Mouse (Mus musculus) left cerebral cortex, postnatal 25 days (tissue): Measurements from ENCODE around the gene Rfc4. TPM values are rescaled to one million over a fixed set of nuclear protein-coding genes. Genes with fewer than 3 reads are reported as not detected.
A peak's percentile ranks its signal among the peaks of the same experiment; 100 is the strongest.

Experiments used
- DNase-seq, 2 experiments: peaks; one replicate each; pipeline ENCODE4 v3.0.0; 2022; ENCODE audit warnings: low spot score in 2 of 2, mixed read lengths in 1 of 2
- intact Hi-C: fragments of 180-260 bp; cut with DNase I; formaldehyde crosslinking; loops from one replicate; pipeline ENCODE4 v1.15.1; 2025
- total RNA-seq, 2 experiments: library from RNA; stranded (reverse); gene quantifications; 2 replicates each; pipeline ENCODE4 v1.2.3; 2021

Rfc4 gene
- total RNA-seq, 2 experiments from 2014 or later = 3.6 to 4.4 TPM

GRCm38 (mm10) chr16:23140911-23141310, 13.4 kb upstream of the Rfc4 start:
- DNase-seq = no peak

GRCm38 (mm10) chr16:23136406-23136970, 9.0 kb upstream of the Rfc4 start:
- intact Hi-C loops = no loop called here
- no peak for DNase-seq

More at GRCm38 (mm10) chr16:23140911-23141310, 13.4 kb upstream of the Rfc4 start:
- intact Hi-C loops = no loop called here

DNA sequence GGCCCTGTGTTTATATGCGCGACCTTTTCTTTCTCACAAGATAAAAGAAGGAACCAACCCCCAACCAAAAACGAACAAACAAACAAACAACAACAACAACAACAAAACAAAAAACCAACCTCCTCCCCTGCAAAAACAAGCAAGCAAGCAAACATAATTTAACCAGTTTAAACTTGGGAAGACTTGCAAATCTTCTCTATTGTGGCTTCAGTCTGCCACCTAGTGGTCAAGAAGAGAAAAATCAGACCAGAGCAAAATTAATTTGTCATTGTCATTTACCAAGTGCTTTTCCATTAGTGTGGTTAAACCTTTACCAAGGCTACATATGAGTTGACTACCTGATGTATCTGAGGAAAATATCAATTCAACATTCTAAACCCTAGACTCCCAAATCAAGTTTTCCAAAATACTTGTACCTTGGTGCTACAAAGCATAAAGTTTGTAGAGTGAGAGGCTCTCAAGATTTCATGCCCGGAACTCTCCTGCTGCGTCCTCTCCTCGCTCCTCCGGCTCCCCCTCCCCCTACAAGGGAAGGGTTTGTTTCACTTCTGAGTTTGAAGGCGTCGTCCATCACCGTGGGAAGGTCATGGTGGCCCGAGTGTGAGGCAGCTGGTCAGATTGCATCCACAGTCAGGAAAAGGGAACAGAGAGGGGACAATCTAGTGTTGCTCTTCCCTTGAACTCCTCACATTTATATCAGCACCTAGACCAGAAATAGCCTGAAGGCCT, 8.0 kb upstream of the Rfc4 start:
- DNase-seq = peak in 1 of 2 experiments; percentile 31
- intact Hi-C loops = loop anchor here (1.0 to 2.0 kb wide), 2 partner anchors 47 to 259 kb away; no protein-coding TSS in a partner anchor

- DNase-seq = no peak
- intact Hi-C loops = loop anchor here (5.0 kb wide), 1 partner anchor 565 kb away; no protein-coding TSS in a partner anchor
These were observed 4.8 kb upstream of the Rfc4 start for GRCm38 (mm10) chr16:23132336-23132735.

DNA sequence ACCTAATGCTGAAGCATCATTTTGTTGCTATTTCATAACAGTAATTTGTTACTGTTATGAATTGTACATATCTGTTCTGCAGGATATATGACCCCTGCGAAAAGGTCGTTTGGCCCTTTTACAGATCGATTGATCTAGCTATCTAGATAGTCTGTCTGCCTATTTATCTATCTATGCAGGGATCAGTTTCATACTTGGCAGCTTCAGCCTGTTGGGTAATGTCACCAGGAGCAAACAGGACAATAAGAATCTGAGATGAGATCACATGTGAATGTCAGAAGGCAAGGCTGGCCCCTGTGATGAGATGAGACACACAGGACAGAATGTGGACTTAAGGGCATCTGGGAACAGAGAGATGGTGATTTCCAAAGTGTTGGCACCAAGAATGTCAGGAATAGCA, 2.8 kb upstream of the Rfc4 start:
- intact Hi-C loops = loop anchor here (5.0 kb wide), 1 partner anchor 563 kb away; no protein-coding TSS in a partner anchor
- DNase-seq = no peak

DNA sequence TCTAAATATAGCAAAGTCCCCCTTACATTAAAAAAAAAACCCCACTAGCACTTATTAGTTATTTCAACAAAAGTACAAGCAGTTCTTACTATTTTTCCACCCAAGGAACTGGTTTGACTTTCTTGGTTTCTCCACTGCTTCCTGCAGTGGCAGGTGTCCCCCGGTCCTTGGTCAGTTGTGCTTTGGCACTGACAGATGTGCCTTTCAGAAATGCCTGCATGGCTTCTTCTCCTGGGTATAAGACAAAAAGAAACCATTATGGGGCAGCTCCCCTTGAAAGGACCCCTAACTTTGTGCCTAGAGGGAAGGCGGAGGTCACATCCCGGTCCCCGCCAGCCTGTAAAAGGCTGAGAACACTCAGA, 245 bp downstream of the Rfc4 start:
- DNase-seq = no peak
- intact Hi-C loops = loop anchor here (1.0 kb wide), 1 partner anchor 20 kb away; the partner anchor contains the start of gene Eif4a2

GRCm38 (mm10) chr16:23124398-23124797, 3.1 kb downstream of the Rfc4 start:
- intact Hi-C loops = no loop called here
- DNase-seq = no peak

GRCm38 (mm10) chr16:23123104-23123503, 4.4 kb downstream of the Rfc4 start:
- no peak for DNase-seq
- intact Hi-C loops = no loop called here

DNA sequence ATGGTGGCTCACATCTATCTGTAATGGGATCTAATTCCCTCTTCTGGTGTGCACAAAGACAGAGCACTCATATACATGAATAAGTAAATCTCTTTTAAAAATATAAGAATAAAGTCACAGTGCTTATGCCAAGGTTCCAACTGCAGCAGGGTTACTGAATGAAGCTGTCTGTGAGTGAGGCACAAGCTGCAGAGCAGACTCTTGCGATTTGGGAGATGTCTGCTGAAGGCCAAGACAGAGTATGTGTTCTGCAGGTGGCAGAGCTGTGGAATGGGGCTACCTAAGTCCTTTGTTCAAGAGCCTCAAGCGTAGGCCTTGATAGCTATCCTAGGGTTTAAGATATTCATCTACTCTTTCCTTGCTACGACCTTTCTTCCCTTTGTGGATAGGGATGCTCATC, 5.1 kb downstream of the Rfc4 start:
- no peak for DNase-seq
- intact Hi-C loops = no loop called here

DNA sequence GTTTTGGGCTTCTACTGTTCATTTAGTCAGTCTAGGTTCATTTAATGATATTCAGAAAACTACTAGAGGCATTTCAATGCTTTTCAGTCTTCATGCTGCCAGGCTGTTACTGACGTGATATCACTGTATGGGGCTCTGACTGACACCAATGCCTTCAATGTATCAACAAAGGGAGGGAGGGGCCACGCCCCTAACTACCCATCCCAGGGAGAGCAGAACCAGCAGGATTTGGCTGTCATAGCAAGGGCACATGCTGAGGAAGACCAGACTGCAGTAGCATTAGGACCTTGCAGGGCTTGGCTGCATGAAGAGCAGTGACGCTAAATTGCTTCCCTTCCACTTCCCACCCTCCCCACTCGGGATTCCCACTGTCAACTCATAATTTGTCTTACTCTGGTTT, 10.4 kb downstream of the Rfc4 start:
- intact Hi-C loops = no loop called here
- DNase-seq = no peak

DNA sequence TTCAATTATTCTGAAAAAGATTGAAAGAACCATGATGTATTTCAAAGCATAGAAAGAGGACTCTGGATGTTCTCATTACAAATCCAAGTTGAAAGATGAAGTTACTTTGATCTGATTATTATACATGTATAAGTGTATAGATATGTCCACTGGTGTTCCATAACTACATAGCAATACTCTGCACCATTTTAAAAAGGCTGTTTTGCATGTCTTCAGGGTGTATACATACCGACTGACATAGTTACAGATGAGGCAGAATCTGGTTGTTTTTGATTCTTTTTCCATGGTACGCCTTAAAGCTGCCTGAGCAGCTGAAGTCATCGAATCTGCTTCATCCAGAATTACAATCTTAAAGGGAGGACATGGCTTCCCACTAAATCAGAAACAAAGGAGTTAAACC, 12.1 kb downstream of the Rfc4 start:
- intact Hi-C loops = no loop called here
- no peak for DNase-seq

DNA sequence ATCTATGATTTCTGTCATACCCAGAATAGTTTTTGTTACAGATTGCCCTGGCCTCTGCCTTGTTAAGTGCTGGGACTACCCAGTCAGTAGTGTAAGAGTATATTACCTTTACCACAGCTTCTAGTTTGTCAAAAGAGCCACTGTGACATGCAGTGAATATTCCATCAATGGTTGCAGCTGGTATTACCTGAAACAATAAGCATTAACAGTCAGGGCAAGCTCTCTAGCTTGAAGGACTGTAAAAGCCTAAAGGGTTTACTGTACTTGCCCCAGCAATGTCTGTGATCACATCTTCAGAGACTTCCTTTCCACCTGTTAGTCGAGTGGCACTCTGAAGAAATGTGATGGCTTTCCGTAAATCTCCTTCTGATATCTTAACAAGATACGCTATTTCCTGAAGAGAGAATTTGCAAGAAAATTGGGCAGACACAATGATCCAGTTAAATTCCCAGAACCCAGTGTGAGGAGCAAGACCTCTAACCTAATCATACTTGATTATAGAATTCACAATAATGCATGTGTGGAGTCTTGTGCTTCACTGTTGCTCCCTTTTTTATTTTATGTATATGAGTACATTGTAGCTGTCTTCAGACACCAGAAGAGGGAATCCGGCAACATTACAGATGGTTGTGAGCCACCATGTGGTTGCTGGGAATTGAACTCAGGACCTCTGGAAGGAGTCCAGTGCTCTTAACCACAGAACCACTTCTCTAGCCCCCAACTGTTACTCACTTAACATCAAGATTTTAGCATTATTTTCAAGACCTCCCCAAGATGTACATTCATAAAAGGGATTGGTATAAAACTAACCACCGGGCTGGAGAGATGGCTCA, 13.0 kb downstream of the Rfc4 start:
- DNase-seq = no peak

DNA sequence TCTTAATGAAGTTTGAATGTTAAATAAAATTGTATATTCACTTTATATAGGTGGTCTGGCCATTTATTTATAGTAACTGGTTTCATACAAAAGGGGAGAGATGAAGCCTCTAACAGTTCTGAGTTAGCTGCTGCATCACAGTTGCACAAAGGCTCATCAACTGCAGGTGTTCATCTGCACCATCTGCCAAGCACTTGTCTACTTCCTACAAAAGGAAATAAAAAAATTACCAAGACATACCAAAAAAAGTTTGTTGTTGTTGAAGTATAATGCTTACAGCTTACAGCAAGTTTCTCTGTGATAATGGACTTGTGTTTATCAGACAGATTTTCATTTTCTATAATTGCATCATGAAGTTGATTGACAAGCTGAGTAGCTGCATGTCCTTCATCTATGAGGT, 13.6 kb downstream of the Rfc4 start:
- intact Hi-C loops = loop anchor here (5.0 kb wide), 1 partner anchor 247 kb away; no protein-coding TSS in a partner anchor
- DNase-seq = no peak

More for the DNA sequence above, 13.0 kb downstream of the Rfc4 start:
- intact Hi-C loops = loop anchor here (5.0 kb wide), 1 partner anchor 247 kb away; no protein-coding TSS in a partner anchor

GRCm38 (mm10) chr16:23112861-23113435, 14.6 kb downstream of the Rfc4 start:
- intact Hi-C loops = loop anchor here (5.0 kb wide), 1 partner anchor 246 kb away; no protein-coding TSS in a partner anchor
- DNase-seq = no peak

DNA sequence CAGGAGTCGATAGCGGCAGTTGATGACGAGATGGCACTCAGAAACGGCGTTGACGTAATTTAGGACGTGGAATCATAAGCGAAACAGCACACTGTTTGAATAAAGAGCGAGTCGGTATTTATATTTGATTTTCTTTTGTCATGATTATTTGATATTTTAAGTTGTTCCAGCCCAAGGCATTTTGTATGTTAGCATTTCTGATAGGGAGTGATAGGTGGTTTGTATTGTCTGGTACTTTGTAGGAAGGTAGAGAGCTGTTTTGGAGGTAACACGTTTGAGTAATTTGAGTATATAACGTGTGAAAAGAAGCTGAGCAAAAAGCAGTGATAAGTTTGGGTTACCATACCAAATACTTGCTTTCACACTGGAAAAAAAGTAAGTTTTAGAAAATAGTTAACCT, 15.2 kb downstream of the Rfc4 start:
- intact Hi-C loops = loop anchor here (5.0 kb wide), 1 partner anchor 245 kb away; no protein-coding TSS in a partner anchor
- DNase-seq = no peak

DNA sequence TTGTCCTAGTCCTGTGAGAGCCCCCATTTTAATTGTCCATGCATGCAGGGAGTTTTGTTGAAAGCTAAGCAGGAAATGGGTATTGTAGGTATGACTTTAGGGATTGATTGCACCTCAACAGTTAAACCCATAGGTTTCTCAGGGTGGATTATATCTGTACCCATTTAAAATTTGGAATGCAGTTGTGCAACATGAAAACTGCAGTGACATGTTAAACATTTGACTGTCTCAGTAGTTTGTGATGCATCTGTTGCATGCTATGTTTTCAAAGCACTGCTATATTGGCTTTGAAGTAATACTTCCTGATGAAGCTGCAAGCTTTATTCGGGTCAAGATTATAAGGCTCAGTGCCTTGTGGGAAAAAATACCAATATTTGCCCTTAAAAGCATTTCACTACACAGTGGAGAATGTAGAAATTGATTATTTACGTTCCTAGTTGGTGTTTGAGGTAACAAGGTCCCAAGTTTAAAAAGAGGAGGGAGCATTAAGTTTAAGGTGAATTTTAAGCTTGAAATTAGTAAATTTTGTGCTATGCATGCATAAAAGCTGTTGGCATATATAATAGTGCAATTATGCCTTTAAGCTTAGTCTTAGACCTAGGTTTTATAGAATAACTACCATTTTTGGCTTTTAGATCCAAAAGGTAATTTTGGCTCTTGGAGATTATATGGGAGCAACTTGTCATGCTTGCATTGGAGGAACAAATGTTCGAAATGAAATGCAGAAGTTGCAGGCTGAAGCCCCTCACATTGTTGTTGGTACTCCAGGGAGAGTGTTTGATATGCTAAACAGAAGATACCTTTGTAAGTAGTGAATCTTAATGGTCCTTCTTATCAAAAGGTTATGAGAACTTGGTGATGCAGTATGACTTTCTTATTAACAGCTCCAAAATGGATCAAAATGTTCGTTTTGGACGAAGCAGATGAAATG, 17.9 kb downstream of the Rfc4 start:
- intact Hi-C loops = loop anchor here (5.0 kb wide), 2 partner anchors 242 to 252 kb away; partner anchors contain the start of genes Dnajb11 and Tbccd1
- no peak for DNase-seq

GRCm38 (mm10) chr16:23108943-23109342, 18.6 kb downstream of the Rfc4 start:
- intact Hi-C loops = loop anchor here (5.0 kb wide), 1 partner anchor 252 kb away; the partner anchor contains the start of genes Dnajb11 and Tbccd1

DNA sequence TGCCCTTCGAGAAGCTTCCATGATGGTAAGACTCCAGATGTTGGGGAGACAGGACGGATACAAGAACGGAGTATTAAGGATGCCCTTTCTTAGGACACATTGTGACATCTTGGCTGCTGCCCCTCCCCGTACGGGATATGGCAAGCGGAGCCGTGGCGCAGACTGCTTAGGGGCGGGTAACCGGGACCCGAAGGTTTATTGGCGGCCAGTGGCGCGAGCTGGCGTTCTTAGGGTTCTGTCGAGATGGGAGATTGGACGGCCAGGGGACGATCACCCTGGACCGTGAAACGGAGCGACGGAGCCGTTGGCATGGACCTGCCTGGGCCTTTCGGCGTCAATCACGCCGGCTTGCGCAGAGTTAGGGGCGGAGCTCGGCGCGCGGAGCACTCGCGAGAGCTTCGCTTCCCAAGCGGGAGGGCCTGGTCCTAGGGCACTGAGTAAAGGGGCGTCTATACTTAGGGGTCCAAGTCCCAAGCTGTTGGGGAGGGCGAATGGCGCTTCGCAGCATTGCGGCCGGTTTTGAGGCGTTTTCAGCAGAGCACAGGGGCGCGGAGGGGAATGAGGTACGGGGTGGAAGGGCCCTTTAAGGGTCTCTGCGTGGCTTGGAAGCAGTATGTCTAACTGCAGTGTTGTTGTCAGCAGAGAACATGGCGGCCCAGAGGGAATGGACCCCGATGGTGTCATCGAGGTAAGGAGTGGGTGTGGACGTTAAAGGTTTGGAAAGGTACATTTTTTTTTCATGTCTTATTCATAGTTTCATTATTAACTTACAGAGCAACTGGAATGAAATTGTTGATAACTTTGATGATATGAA, 19.4 kb downstream of the Rfc4 start:
- peak; percentile 82 for DNase-seq
- intact Hi-C loops = loop anchor here (1.0 to 5.0 kb wide), 2 partner anchors 19 to 251 kb away; partner anchors contain the start of genes Dnajb11, Rfc4 and Tbccd1

More at GRCm38 (mm10) chr16:23108943-23109342, 18.6 kb downstream of the Rfc4 start:
- DNase-seq = no peak
